Mouse (Mus musculus): ENCODE measurements around the gene G0s2. TPM values are rescaled to one million over a fixed set of nuclear protein-coding genes. Genes with fewer than 3 reads are reported as not detected.

G0s2 gene
- total and polyA plus RNA-seq, 3 experiments: 44.8 to 229 (median 57.9) TPM

DNA sequence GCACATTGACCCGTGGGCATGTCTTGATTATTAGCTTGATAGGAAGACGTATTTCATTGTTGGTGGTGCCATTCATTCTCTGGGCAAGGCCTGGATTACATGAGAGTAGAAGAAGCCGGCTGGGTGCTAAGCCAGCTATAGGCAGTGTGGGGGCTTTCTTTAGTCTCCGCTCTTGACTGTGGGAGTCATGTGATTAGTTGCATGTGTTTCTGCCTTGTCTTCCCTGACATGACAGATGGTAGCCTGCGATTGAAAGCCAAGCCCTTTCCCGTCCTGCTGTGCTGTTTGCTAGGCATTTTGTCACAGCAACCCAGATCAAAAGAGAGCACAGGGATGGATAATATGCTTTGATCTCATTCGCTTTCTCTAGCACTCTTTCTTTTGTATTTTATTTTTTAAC is 32.4 kb upstream of the G0s2 start:
- Histone ChIP-seq H3K9ac (ENCODE audit: low read depth, low read length) (no peak overlapping the region), H3K4me1 (ENCODE audit: control insufficient read depth, insufficient read depth, low read length) (no peaks in the 10 kb centered on the region), H3K27me3 (ENCODE audit: control insufficient read depth, insufficient read depth, low read length) (no peaks in the 10 kb centered on the region), H3K27ac (no peak overlapping the region), H3K36me3 (ENCODE audit: control insufficient read depth, insufficient read depth, low read length) (no peaks in the 10 kb centered on the region), H3K79me2 (replicated peaks; ENCODE audit: control insufficient read depth, insufficient read depth, low read length) (no peaks in the 10 kb centered on the region), H3K4me3 (no peak overlapping the region)
- 70% methylated on average over 7 of the region's 7 CpGs for WGBS
- DNase-seq: no peak
- TF ChIP-seq EP300 (IDR thresholded peaks at IDR 0.05; ENCODE audit: insufficient read depth, low read depth, low read length) (no peak), CTCF (IDR thresholded peaks at IDR 0.05) (no peak), POLR2A (IDR thresholded peaks at IDR 0.05; ENCODE audit: insufficient read depth, low read depth, low read length) (no peak)
- intact Hi-C loops (cut with DNase I): no loop called here

DNA sequence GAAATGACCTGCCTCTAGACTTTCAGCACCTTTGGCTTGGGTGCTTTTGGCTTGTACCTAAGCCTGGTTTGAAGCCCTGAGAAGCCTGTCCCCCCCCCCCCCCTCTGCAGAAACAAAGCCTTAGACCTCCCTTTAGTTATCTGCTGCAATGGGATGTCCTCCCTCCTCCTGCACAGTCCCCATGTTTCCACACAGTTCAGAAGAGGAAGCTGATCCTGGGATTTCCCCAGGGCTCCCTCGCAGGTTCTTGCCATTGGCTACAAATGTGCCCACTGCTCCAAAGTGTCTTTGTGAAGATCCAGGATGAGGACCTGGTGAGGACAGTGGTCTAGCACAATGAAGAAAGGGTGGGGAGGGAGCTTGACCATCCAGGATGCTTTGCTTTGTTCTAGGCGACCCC is 30.1 kb upstream of the G0s2 start:
- 70% methylated on average over 2 of the region's 2 CpGs for WGBS
- no peak for DNase-seq
- no peaks in the 10 kb centered on the region for H3K27me3 ChIP-seq (ENCODE audit: control insufficient read depth, insufficient read depth, low read length)
- no peaks in the 10 kb centered on the region for H3K36me3 ChIP-seq (ENCODE audit: control insufficient read depth, insufficient read depth, low read length)
- no peak for TF ChIP-seq CTCF (IDR thresholded peaks at IDR 0.05)
- TF ChIP-seq POLR2A (IDR thresholded peaks at IDR 0.05; ENCODE audit: insufficient read depth, low read depth, low read length): no peak
- TF ChIP-seq EP300 (IDR thresholded peaks at IDR 0.05; ENCODE audit: insufficient read depth, low read depth, low read length): no peak
- H3K79me2 ChIP-seq (replicated peaks; ENCODE audit: control insufficient read depth, insufficient read depth, low read length): no peaks in the 10 kb centered on the region
- intact Hi-C loops (cut with DNase I): no loop called here
- H3K4me3 ChIP-seq: no peak overlapping the region
- H3K9ac ChIP-seq (ENCODE audit: low read depth, low read length): no peak overlapping the region
- no peaks in the 10 kb centered on the region for H3K4me1 ChIP-seq (ENCODE audit: control insufficient read depth, insufficient read depth, low read length)
- H3K27ac ChIP-seq: no peak overlapping the region

DNA sequence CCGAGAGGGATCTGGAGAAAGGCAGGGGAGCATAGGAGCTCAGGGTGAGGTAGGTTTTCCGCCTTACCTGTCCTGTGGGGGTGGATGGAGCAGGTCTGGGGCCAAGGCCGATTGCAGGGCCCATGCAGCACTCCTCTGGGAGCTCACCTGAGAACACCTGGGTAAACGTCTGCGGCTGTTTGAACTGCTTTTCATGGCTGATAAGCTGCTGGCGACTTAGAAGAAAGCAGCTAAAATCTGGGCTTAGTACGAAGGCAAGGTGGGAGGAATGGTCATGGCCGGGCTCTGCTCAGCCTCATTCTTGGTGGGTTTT is 29.0 kb upstream of the G0s2 start:
- H3K27me3 ChIP-seq (ENCODE audit: control insufficient read depth, insufficient read depth, low read length): no peaks in the 10 kb centered on the region
- intact Hi-C loops (cut with DNase I): no loop called here
- H3K9ac ChIP-seq (ENCODE audit: low read depth, low read length): no peak overlapping the region
- no peaks in the 10 kb centered on the region for H3K79me2 ChIP-seq (replicated peaks; ENCODE audit: control insufficient read depth, insufficient read depth, low read length)
- 74% methylated on average over 8 of the region's 8 CpGs for WGBS
- TF ChIP-seq EP300 (IDR thresholded peaks at IDR 0.05; ENCODE audit: insufficient read depth, low read depth, low read length) (no peak), CTCF (IDR thresholded peaks at IDR 0.05) (no peak), POLR2A (IDR thresholded peaks at IDR 0.05; ENCODE audit: insufficient read depth, low read depth, low read length) (no peak)
- H3K36me3 ChIP-seq (ENCODE audit: control insufficient read depth, insufficient read depth, low read length): no peaks in the 10 kb centered on the region
- H3K27ac ChIP-seq: no peak overlapping the region
- DNase-seq: no peak
- H3K4me3 ChIP-seq: no peak overlapping the region
- H3K4me1 ChIP-seq (ENCODE audit: control insufficient read depth, insufficient read depth, low read length): no peaks in the 10 kb centered on the region

DNA sequence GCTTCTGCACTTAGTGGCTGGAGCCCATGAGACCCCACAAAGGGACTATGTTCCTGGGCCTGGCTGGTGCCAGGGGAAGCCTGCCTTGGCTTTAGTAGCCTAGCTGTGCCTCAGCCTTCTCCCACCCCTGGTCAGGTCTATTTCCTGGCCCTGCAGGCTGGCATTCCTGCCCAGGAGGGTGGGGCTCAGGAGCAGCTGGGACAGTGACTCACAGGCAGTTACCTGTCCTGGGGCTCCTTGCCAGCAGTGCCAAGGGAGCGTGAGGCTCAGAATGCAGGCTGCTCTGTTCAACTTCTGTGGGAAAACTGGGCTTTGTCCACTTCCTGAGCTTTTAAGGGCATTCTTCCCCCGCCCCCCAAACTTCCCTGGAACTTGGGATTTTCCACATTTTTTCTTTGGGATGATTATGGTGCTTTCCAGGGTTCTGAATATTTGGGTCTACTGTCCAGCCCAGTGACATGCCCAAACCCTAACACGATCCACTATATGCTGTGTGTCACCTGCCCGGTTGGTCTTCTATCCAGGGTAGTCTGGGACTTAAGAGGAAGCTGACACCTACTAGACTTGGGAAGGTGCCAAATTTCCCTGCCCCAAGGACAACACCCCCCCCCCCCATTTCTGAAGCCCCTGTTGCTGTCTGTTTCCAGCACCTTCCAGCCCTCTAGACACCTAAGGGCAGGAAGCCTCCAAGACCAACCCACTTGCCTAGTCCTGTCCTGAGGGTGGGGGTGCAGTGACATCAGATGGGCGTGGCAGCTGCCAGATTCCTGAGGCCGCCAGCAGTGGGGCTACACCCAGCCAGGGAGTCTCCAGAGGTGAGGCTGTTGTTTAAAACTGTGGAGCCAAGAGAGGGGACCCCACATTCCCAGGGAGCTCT is 28.4 kb upstream of the G0s2 start:
- Histone ChIP-seq H3K4me1 (ENCODE audit: control insufficient read depth, insufficient read depth, low read length) (no peaks in the 10 kb centered on the region), H3K27ac (no peak overlapping the region), H3K9ac (ENCODE audit: low read depth, low read length) (no peak overlapping the region), H3K79me2 (replicated peaks; ENCODE audit: control insufficient read depth, insufficient read depth, low read length) (no peaks in the 10 kb centered on the region), H3K36me3 (ENCODE audit: control insufficient read depth, insufficient read depth, low read length) (no peaks in the 10 kb centered on the region), H3K4me3 (no peak overlapping the region), H3K27me3 (ENCODE audit: control insufficient read depth, insufficient read depth, low read length) (no peaks in the 10 kb centered on the region)
- intact Hi-C loops (cut with DNase I): no loop called here
- TF ChIP-seq EP300 (IDR thresholded peaks at IDR 0.05; ENCODE audit: insufficient read depth, low read depth, low read length): no peak
- TF ChIP-seq POLR2A (IDR thresholded peaks at IDR 0.05; ENCODE audit: insufficient read depth, low read depth, low read length): no peak
- no peak for TF ChIP-seq CTCF (IDR thresholded peaks at IDR 0.05)
- no peak for DNase-seq
- 53% methylated on average over 6 of the region's 6 CpGs for WGBS

DNA sequence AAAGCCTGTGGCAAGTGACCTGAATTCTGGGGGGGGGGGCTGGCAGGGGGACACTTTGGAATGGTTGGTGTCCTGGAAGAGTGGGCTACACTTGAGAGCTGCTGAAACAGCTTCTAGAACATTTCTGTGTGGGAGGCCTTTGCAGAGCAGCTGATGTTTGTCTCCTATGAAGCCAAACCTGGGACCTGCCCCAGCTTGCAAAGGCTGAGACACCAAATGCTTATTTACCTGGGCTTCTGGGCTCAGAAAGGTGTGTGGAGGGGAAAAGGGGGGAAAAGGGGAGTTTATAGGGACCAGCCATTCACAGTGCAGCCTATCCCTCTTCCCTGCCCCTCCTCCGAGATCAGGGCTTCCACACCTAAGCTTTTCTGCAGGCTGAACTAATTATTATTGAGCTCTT is 27.0 kb upstream of the G0s2 start:
- H3K27ac ChIP-seq: no peak overlapping the region
- H3K9ac ChIP-seq (ENCODE audit: low read depth, low read length): no peak overlapping the region
- no peaks in the 10 kb centered on the region for H3K79me2 ChIP-seq (replicated peaks; ENCODE audit: control insufficient read depth, insufficient read depth, low read length)
- no peaks in the 10 kb centered on the region for H3K27me3 ChIP-seq (ENCODE audit: control insufficient read depth, insufficient read depth, low read length)
- DNase-seq: no peak
- no peak overlapping the region for H3K4me3 ChIP-seq
- no peaks in the 10 kb centered on the region for H3K36me3 ChIP-seq (ENCODE audit: control insufficient read depth, insufficient read depth, low read length)
- intact Hi-C loops (cut with DNase I): no loop called here
- H3K4me1 ChIP-seq (ENCODE audit: control insufficient read depth, insufficient read depth, low read length): no peaks in the 10 kb centered on the region
- 61% methylated on average over 1 of the region's 1 CpGs for whole genome bisulfite sequencing
- TF ChIP-seq CTCF (IDR thresholded peaks at IDR 0.05): no peak
- TF ChIP-seq POLR2A (IDR thresholded peaks at IDR 0.05; ENCODE audit: insufficient read depth, low read depth, low read length): no peak
- no peak for TF ChIP-seq EP300 (IDR thresholded peaks at IDR 0.05; ENCODE audit: insufficient read depth, low read depth, low read length)

DNA sequence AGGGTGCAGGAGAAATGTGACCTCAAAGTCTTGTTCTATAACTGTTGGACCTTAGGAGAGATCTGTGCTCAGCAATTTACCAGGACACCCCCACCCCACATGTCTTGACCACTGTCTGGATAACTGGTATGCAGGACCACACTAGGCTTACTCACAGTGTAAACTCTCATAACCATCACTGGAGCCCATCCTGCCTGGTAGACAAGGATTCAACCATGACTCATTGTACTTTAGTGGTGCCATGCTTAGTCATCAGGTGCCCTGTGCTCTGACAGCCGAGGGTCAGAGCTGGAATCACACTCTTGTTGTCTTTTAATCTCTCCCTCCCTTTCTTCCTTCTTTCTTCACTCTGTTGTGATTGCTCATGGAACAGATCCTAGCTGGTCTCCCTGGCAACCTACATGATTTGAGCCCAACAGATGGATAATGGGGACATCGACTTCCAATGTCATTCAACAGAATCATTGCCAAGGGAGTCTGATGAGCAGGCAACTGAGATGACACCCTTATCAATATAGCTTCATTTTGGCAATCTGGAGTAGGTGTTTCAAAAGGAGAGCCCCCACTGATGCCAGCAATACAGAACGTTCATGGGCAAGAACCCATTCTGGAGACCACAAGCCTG is 25.2 kb upstream of the G0s2 start:
- Histone ChIP-seq H3K9ac (ENCODE audit: low read depth, low read length) (no peak overlapping the region), H3K27me3 (ENCODE audit: control insufficient read depth, insufficient read depth, low read length) (no peaks in the 10 kb centered on the region), H3K27ac (no peak overlapping the region), H3K4me1 (ENCODE audit: control insufficient read depth, insufficient read depth, low read length) (no peaks in the 10 kb centered on the region), H3K79me2 (replicated peaks; ENCODE audit: control insufficient read depth, insufficient read depth, low read length) (no peaks in the 10 kb centered on the region), H3K4me3 (no peak overlapping the region), H3K36me3 (ENCODE audit: control insufficient read depth, insufficient read depth, low read length) (no peaks in the 10 kb centered on the region)
- intact Hi-C loops (cut with DNase I): no loop called here
- WGBS: 86% methylated on average over 3 of the region's 3 CpGs
- no peak for DNase-seq
- TF ChIP-seq EP300 (IDR thresholded peaks at IDR 0.05; ENCODE audit: insufficient read depth, low read depth, low read length): no peak
- TF ChIP-seq CTCF (IDR thresholded peaks at IDR 0.05): no peak
- TF ChIP-seq POLR2A (IDR thresholded peaks at IDR 0.05; ENCODE audit: insufficient read depth, low read depth, low read length): no peak
